Mouse (Mus musculus) spleen, embryonic (tissue): ENCODE results near the gene Slc35a1.
"Not testable (repeated sequence)": the region's sequence is repeated elsewhere in the genome, so short reads cannot be mapped to it uniquely, and the experiment has no call there.

Experiments
- CTCF ChIA-PET: fragments of 350-600 bp; sonication (Branson Sonifier 250); formaldehyde crosslinking; loops from one replicate; lab custom pipeline; 2022; lab: Charles Lee

Gene Slc35a1

GRCm38 (mm10) chr4:34686874-34687567 is at the start of gene Slc35a1:
Gene Slc35a1 (minus strand): TSS chr4:34687438.
- CTCF ChIA-PET = interaction anchor here (0.7 kb wide), 1 partner anchor 168 kb away, joined by 11 read pairs; no protein-coding TSS in a partner anchor

DNA sequence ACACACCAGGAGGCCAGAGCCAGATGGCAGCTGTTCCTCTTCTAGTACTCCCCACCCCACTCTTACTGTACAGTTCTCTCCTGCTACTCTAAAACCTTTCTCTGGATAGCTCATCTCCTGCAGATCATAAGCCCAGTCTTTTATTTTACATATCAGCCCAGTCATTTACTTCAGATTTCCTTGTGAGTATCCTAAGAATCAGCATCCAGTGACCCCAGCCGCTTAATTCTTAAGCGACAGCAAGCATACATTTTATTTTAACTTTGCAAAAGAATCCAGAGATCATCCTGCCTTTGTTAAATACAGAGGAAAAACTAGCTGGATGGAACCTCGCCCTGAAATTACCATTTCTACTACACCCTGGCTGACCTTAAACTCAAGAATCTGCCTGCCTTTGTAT is 47.2 kb upstream of the Slc35a1 start:
- CTCF ChIA-PET = no interaction called here

DNA sequence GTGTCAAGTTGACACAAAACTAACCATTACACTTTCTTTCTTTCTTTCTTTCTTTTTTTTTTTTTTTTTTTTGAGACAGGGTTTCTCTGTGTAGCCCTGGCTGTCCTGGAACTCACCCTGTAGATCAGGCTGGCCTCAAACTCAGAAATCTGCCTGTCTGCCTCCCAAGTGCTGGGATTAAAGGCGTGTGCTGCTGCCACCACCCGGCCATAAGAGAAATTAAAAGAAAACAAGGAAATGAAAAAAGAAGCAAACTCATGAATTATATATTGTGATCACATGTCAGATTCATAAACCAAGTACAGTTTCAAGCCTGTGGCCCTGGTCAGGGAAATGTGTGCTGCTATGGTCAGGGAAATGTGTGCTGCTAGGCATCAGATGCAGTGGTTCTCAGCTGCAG is 46.2 kb upstream of the Slc35a1 start:
- CTCF ChIA-PET = interaction anchor here (0.6 kb wide), 1 partner anchor 156 kb away, joined by 4 read pairs; no protein-coding TSS in a partner anchor

DNA sequence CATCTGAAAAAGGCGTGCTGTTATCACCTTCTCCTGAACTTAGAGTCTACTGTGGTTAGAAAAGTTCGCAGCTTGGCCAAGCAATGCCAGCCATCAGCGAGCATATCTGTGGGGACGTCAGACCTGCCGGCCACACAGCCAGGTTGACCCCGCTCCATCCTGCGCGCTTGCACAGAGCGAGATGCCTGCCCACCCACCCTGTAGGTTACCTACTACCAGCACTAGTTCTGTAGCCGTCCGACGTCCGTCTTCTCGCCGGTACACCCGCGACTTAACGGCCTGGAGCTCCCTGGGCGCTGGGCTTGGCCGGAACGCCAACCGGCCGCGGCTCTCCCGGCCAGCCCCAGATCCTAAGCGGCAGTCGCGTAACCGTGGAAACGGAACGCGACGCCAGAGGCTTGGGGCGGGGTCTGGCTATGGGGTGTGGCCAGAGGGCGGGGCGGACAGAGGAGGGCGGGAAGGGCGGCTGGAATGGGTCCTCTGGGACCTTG is 42.7 kb upstream of the Slc35a1 start, which contains the start of gene Cfap206:
Cfap206 (minus strand) TSS at position 356 of the 491 bp plus-strand sequence.
- CTCF ChIA-PET = no interaction called here

GRCm38 (mm10) chr4:34725710-34726109 is 38.5 kb upstream of the Slc35a1 start:
- CTCF ChIA-PET = not testable (repeated sequence)

DNA sequence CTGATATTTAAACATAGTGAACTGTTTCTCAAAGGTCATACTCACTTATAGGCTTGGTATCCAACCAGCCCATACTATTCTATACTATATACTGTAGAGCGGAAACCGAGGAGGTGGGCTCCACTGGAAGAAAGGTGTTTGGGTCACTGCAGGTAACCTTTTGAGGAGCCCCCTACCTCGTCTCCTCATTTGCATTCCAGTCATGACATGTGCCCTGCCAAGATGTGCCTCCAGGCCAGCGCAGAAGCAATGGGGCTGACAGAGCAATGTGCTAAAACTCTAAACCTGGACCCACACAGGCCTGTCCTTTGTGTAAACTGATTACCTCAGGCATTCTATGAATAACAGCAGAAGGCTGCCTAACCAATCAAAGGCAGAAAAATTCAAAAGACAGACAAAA is 37.1 kb upstream of the Slc35a1 start:
- CTCF ChIA-PET = no interaction called here

DNA sequence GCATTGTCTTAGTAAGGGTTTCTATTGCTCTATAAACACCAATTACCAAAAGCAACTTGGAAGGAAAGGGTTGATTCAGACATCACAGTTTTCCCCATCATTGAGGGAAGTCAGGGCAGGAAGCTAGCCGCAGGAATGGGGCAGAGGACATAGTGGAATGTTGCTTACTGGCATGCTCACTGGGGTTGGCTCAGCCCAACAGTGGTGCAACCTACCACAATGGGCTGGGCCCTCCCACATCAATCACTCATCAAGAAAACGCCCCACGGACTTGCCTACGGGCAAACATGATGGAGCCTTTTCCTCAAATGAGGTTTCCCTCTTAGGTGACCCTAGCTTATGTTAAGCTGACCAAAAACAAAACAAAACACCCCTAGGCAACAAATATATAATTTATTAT is 35.9 kb upstream of the Slc35a1 start:
- CTCF ChIA-PET = no interaction called here

- CTCF ChIA-PET = no interaction called here
Observed at GRCm38 (mm10) chr4:34720127-34720895, 33.1 kb upstream of the Slc35a1 start.

- CTCF ChIA-PET = no interaction called here
Observed at GRCm38 (mm10) chr4:34719421-34719820, 32.2 kb upstream of the Slc35a1 start.

DNA sequence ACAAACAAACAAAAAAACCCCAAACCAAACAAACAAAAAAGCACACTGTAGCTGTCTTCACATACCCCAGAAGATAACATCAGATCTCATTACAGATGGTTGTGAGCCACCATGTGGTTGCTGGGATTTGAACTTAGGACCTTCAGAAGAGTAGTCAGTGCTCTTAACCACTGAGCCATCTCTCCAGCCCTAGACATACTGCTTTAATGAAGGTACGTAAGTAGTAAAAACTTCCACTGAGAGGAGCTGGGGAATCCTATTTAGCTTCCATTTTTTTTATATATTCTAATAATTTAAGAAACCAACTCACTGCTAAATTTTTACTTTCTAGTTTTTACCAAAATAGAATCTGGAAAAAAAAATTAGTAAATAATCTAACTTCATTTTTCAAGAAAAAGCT is 27.8 kb upstream of the Slc35a1 start:
- CTCF ChIA-PET = no interaction called here

DNA sequence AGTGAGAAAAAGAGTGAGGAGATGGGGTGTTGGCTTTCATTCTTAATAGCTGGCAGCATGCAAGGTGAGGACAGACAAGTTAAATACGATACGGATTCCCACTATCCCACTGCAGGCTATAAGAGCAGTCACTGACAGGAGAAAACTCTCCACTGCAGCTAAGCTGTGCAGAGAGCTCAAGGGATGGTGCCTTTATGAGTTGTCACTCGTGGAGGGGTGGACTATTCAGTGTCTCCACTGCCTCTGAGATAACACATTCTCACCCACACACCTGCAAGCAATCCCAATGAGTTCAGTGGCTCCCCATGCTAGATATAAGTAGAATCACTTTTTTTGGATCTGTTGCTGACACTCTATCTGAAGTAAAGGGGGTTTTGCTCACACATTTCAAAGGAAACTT is 20.9 kb upstream of the Slc35a1 start:
- CTCF ChIA-PET = no interaction called here

- CTCF ChIA-PET = no interaction called here
Observed at GRCm38 (mm10) chr4:34707248-34707647, 20.0 kb upstream of the Slc35a1 start.

DNA sequence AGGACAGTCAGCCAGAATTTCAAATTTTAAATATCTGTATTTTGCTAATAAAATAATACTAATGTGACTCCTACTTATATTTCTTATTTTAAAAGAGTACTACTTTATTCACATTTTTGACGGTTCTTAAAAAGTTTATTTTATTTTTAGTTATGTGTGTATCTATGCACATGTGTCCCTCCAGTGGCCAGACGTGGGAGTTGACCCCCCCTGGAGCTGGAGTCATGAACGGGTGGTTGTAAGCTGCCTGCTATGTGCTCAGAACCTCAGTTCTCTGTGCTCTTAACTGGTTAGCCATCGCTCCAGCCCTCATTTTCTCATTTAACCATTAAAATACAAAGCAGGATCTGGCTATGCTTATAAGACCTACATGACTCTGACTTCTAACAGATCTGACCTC is 15.8 kb upstream of the Slc35a1 start:
- CTCF ChIA-PET = no interaction called here

- CTCF ChIA-PET = no interaction called here
Observed at GRCm38 (mm10) chr4:34702231-34702630, 15.0 kb upstream of the Slc35a1 start.

GRCm38 (mm10) chr4:34701528-34701927 is 14.3 kb upstream of the Slc35a1 start:
- CTCF ChIA-PET = no interaction called here

DNA sequence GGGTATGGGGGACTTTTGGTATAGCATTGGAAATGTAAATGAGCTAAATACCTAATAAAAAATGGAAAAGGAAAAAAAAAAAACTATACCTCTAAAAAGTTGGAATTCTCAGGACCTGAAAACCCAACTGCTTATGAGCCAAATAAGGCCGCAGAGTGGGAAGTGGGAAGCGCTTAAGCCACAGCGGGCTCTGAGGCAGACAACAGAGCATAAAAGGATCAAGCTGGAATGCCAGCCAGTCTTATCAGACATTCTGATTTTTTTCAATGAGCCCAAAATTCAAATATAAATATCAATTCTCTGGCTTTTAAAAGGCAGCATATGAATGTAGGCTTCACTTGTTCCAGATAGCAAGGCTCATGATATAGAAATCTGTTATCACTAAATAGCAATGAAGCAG is 783 bp upstream of the Slc35a1 start:
- CTCF ChIA-PET = interaction anchor here (0.7 kb wide), 1 partner anchor 167 kb away, joined by 11 read pairs; no protein-coding TSS in a partner anchor

DNA sequence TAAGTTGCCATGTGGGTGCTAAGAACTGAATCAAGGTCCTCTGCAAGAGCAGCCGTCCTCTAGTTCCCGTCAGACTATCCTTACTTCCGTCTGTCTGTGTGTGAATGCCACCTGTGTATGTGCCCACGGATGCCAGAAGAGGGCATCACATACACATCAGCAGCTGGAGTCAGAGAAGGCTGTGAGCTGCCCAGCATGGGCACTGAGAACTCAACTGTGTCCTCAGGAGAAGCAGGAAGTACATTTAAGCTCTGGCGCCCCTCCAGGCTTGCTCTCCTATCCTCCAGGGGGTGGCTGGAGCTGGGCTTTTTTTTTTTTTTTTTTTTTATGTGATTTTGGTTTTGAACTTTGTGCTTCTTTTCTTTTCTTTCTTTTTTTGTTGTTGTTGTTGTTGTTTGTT is 6.7 kb downstream of the Slc35a1 start:
- CTCF ChIA-PET = no interaction called here

DNA sequence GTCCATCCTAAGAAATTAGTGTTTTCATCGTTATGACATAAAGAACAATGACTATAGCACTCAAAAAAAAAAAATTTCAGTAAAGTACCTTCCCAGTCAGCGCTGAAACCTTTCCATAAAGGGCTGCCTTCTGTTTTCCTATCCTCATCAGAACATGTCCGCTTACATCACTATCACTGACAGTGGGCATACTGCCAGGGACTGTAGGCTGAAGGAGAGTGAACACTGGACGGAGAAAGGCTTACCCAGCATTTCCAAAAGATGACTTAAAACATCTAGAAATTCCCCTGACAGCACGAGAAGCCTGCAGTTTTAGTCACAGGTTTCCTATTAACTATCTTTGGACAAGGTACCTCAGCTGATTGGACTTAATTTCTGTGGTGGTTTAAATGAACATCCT is 13.5 kb downstream of the Slc35a1 start:
- CTCF ChIA-PET = no interaction called here

DNA sequence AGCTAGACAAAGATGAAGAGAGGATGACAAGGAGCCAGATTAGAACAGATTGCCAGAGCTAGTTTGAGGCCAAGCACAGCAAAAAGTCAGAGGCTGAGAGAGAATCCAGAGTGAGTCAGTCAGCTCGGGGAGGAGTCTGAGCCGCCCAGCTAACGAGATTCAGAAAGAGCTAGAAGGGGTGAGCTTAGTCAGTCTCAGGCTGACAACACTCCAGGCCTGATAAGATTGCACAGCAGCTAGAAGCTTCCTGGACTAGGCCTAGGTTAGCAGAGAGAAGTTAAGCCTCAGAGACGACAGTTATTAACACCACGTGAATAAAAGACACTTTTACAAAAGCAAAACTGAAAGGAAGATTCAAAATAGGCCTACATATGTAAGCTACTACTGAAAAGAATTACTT is 19.3 kb downstream of the Slc35a1 start:
- CTCF ChIA-PET = no interaction called here

DNA sequence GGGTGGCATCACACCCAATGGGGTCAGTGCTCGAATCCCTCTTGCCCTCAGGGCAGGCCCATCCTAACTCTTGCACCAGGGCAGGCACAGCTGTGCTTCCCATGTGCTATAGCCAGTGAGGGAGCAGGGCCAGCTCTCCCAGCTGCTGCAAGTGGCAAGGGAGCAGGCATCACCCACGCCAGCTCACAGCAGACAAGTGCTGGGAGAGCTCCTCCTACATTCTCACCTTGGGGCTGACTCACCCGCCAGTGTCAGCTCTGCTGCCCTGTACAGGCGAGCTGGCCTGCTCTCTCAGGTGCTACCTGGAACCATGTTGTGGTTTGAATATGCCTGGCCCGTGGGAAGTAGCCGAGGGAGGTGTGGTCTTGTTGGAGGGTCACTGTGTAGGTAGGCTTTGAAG is 25.3 kb downstream of the Slc35a1 start:
- CTCF ChIA-PET = no interaction called here

DNA sequence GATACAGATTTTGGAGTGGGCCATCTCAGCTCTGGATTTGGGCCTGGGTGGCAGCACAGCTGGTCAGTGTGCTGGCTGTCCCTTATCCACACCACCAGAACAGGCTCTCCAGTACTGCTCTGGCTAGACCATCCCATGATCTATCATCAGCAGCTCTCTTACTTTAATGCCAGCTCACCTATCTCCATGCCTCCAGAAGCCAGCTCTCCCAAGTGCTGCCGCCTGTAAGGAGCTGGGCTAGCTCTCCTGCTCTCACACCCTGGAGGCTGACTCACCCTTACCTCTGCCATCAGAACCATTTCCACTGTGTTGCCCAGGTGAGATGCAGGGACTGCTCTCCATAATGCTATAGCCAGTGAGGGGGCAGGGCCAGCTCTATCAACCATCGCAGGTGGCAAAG is 25.7 kb downstream of the Slc35a1 start:
- CTCF ChIA-PET = no interaction called here

GRCm38 (mm10) chr4:34659012-34659411 is 28.2 kb downstream of the Slc35a1 start:
- CTCF ChIA-PET = no interaction called here

DNA sequence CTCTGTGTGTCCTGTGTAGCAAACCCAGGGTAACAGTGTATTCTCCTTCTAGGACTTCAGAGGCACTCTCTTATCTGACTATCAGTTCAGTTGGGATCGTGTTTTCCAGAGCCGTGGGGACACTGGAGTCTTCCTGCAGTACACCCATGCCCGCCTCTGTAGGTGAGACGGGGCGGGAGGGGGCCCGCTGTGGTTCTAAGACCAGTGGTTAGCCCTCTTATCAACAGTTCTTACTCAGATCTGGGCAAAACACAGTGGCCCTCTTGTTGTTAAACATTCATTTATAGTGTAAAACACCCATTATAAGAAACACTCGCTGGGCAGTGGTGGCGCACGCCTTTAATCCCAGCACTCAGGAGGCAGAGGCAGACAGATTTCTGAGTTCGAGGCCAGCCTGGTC is 31.1 kb downstream of the Slc35a1 start:
- CTCF ChIA-PET = no interaction called here
